Mouse (Mus musculus): ENCODE measurements around the gene Pi4k2a. TPM values are rescaled to one million over a fixed set of nuclear protein-coding genes. Genes with fewer than 3 reads are reported as not detected.

Gene Pi4k2a
- polyA plus RNA-seq, 2 experiments, result 8.6 to 9.1 TPM

DNA sequence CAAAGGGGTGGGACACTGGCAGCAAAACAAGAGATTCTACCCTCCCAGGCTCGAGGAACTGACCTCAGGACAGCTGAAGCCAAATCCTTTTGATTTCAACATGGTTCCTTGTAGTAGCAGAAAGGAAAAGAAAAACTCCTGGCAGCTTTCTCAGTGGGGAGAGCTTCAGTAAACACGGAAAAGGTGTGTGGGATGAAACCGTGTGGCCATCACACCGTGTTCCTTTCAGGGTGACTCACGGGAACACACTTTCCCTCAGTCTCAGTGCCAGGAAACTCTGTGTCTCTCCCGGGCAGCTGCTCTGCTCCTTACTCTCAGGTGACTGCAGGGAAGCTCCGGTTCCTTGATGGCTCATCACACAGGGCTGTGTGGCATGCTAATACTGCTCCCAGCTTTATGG is 31.8 kb upstream of the Pi4k2a start:
- Histone ChIP-seq H3K36me3 (replicated peaks; ENCODE audit: control insufficient read depth, insufficient read depth, low read depth) (no peaks in the 10 kb centered on the region), H3K27ac (no peak overlapping the region)
- WGBS (ENCODE audit: insufficient replicate concordance), result 44% methylated on average over 7 of the region's 7 CpGs

DNA sequence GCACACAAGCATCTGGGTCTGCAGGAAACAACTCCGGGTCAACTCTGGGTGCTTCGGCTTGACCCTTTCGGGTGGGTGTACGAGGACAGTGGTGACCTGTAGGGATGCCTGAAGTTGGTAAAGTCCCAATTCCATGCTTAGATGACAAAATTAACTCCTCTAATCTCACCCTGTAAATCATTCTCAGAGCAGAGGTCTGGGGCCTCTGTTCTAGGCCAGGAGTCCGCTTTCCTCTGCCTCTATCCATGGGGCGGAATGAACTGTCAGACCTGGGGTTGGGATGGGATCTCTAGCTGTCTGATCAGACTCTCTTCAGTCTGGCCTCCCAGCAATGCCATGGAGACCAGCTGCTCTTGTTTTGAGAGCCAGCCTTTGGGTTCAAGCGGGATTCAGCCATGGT is 28.8 kb upstream of the Pi4k2a start:
- Histone ChIP-seq H3K4me1 (replicated peaks; ENCODE audit: control insufficient read depth in 2 of 2, insufficient read depth in 2 of 2, low read length in 1 of 2) (no peaks in the 10 kb centered on the region), H3K4me3 (ENCODE audit: insufficient read depth in 1 of 2, low read depth in 2 of 2, low read length in 2 of 2) (no peak overlapping the region), H3K27me3 (ENCODE audit: control insufficient read depth, insufficient read depth, low read length) (no peaks in the 10 kb centered on the region), H3K9me3 (ENCODE audit: control insufficient read depth, low read length) (no peaks in the 10 kb centered on the region), H3K36me3 (replicated peaks; ENCODE audit: control insufficient read depth, insufficient read depth, low read depth) (no peaks in the 10 kb centered on the region), H3K9ac (replicated peaks) (no peak overlapping the region), H3K27ac (no peak overlapping the region), H3K4me2 (ENCODE audit: low read depth) (no peak overlapping the region)
- ATAC-seq (ENCODE audit: insufficient read depth) (peak; percentile 50; the same call in 1 of the 2 replicates), DNase-seq (ENCODE audit: low read depth in 3 of 3, low spot score in 3 of 3) (no peak)
- TF ChIP-seq CTCF (IDR thresholded peaks at IDR 0.05; ENCODE audit: low read depth) (no peak), EP300 (IDR thresholded peaks at IDR 0.05; ENCODE audit: low read depth) (no peak)
- 71% methylated on average over 7 of the region's 7 CpGs for WGBS (ENCODE audit: insufficient replicate concordance)

More for the DNA sequence above, 31.8 kb upstream of the Pi4k2a start:
- Histone ChIP-seq H3K27me3 (ENCODE audit: control insufficient read depth, insufficient read depth, low read length) (no peaks in the 10 kb centered on the region), H3K4me2 (ENCODE audit: low read depth) (no peak overlapping the region), H3K4me1 (replicated peaks; ENCODE audit: control insufficient read depth in 2 of 2, insufficient read depth in 2 of 2, low read length in 1 of 2) (no peaks in the 10 kb centered on the region), H3K9ac (replicated peaks) (no peak overlapping the region), H3K4me3 (ENCODE audit: insufficient read depth in 1 of 2, low read depth in 2 of 2, low read length in 2 of 2) (no peak overlapping the region), H3K9me3 (ENCODE audit: control insufficient read depth, low read length) (no peaks in the 10 kb centered on the region)
- DNase-seq (ENCODE audit: low read depth in 3 of 3, low spot score in 3 of 3) (no peak), ATAC-seq (ENCODE audit: insufficient read depth) (no peak)
- TF ChIP-seq EP300 (IDR thresholded peaks at IDR 0.05; ENCODE audit: low read depth), result no peak
- no peak for TF ChIP-seq CTCF (IDR thresholded peaks at IDR 0.05; ENCODE audit: low read depth)

DNA sequence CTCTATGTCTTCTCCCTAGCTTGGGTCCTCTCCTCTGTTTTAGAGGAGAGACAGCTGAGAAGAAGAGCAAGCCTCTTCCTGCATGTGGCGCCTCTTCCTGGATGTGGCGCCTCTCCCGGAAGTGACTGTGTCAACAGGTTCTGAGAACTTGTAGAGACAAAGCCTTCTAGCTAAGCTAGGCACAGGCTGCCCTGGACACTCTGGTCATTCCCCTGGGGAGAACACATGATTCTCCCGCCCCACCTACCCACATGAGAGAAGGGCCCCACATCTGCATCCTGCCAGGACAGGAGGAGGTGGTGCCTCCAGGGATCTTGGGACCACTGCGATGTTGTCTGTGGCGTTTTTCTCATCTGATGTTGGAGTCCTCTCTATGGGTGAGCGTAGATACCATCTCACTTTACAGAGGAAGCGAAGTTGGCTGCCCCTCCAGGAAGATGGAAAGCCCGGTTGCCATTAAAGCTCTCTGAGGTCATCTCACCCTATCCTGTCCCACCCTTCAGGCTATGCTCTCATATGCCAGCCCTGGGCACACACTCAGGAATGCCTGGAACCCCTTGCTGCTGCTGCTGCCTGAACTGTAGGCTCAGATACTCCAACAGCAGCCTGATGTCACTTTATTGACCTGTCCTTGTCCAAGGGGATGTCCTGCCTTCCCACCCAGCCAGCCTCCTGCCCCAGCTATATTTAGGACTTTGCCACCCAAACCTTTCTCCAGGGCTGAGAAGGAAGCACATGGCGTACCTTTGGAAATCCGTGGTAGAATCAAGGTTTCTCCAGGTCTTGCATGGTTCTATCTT is 21.6 kb upstream of the Pi4k2a start:
- Histone ChIP-seq H3K9ac (replicated peaks) (no peak overlapping the region), H3K4me2 (ENCODE audit: low read depth) (no peak overlapping the region), H3K4me3 (ENCODE audit: insufficient read depth in 1 of 2, low read depth in 2 of 2, low read length in 2 of 2) (no peak overlapping the region), H3K4me1 (replicated peaks; ENCODE audit: control insufficient read depth in 2 of 2, insufficient read depth in 2 of 2, low read length in 1 of 2) (peaks cover 0 to 6% of the 10 kb centered on the region in 2 experiments; a peak in 2 of 4 replicates), H3K36me3 (replicated peaks; ENCODE audit: control insufficient read depth, insufficient read depth, low read depth) (no peaks in the 10 kb centered on the region), H3K9me3 (ENCODE audit: control insufficient read depth, low read length) (no peaks in the 10 kb centered on the region), H3K27ac (no peak overlapping the region), H3K27me3 (ENCODE audit: control insufficient read depth, insufficient read depth, low read length) (no peaks in the 10 kb centered on the region)
- no peak for TF ChIP-seq CTCF (IDR thresholded peaks at IDR 0.05; ENCODE audit: low read depth)
- no peak for TF ChIP-seq EP300 (IDR thresholded peaks at IDR 0.05; ENCODE audit: low read depth)
- DNase-seq (ENCODE audit: low read depth in 3 of 3, low spot score in 3 of 3) (no peak), ATAC-seq (ENCODE audit: insufficient read depth) (no peak)
- 56% methylated on average over 11 of the region's 11 CpGs for WGBS (ENCODE audit: insufficient replicate concordance)

DNA sequence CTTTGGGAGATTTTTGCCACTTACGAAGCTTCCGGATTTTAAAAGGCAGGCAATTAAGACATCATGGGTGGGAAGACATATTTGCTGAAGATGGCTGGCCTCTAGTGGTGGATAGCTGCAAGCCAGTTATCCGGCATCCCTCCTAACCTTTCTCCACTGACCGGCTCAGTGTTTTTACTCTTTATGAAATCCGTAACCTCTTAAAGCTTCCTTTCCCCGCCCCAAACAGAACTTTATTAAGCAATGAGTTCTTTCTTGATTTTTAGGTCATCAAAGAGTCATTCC is 21.1 kb upstream of the Pi4k2a start:
- H3K27me3 ChIP-seq (ENCODE audit: control insufficient read depth, insufficient read depth, low read length), result no peaks in the 10 kb centered on the region
- H3K4me2 ChIP-seq (ENCODE audit: low read depth), result no peak overlapping the region
- no peaks in the 10 kb centered on the region for H3K9me3 ChIP-seq (ENCODE audit: control insufficient read depth, low read length)
- DNase-seq (ENCODE audit: low read depth in 3 of 3, low spot score in 3 of 3), result no peak
- H3K4me1 ChIP-seq (replicated peaks; ENCODE audit: control insufficient read depth in 2 of 2, insufficient read depth in 2 of 2, low read length in 1 of 2), result peaks cover 0 to 6% of the 10 kb centered on the region in 2 experiments; a peak in 2 of 4 replicates
- H3K4me3 ChIP-seq (ENCODE audit: insufficient read depth in 1 of 2, low read depth in 2 of 2, low read length in 2 of 2), result no peak overlapping the region
- no peak overlapping the region for H3K9ac ChIP-seq (replicated peaks)
- WGBS (ENCODE audit: insufficient replicate concordance), result 65% methylated on average over 6 of the region's 6 CpGs
- no peak overlapping the region for H3K27ac ChIP-seq
- ATAC-seq (ENCODE audit: insufficient read depth), result no peak
- no peaks in the 10 kb centered on the region for H3K36me3 ChIP-seq (replicated peaks; ENCODE audit: control insufficient read depth, insufficient read depth, low read depth)
- TF ChIP-seq EP300 (IDR thresholded peaks at IDR 0.05; ENCODE audit: low read depth) (no peak), CTCF (IDR thresholded peaks at IDR 0.05; ENCODE audit: low read depth) (peak; percentile 19; the same call in 1 of the 2 replicates)

DNA sequence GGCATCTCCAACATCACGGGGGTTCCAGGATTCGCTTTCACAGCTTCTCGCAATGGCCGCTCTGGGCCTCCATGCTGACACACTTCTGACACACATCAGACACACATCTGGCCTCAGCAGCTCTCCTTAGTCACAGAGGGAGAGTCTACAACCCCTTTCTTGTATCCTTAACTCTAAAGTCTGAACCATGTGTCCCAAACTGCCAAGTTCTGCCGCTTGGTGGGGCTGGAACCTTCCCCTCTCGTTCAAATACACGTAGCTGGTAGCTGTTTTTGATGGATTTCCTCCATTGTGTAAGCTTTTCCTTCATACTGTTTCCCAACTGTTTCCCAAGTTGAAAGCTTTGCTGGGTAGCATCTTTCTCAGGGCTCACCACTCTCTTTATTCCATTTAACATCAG is 19.0 kb upstream of the Pi4k2a start:
- Histone ChIP-seq H3K4me3 (ENCODE audit: insufficient read depth in 1 of 2, low read depth in 2 of 2, low read length in 2 of 2) (no peak overlapping the region), H3K4me2 (ENCODE audit: low read depth) (no peak overlapping the region), H3K4me1 (replicated peaks; ENCODE audit: control insufficient read depth in 2 of 2, insufficient read depth in 2 of 2, low read length in 1 of 2) (peaks cover 0 to 6% of the 10 kb centered on the region in 2 experiments; a peak in 2 of 4 replicates), H3K9me3 (ENCODE audit: control insufficient read depth, low read length) (no peaks in the 10 kb centered on the region), H3K27ac (no peak overlapping the region), H3K36me3 (replicated peaks; ENCODE audit: control insufficient read depth, insufficient read depth, low read depth) (no peaks in the 10 kb centered on the region), H3K27me3 (ENCODE audit: control insufficient read depth, insufficient read depth, low read length) (no peaks in the 10 kb centered on the region), H3K9ac (replicated peaks) (no peak overlapping the region)
- no peak for ATAC-seq (ENCODE audit: insufficient read depth)
- WGBS (ENCODE audit: insufficient replicate concordance), result 66% methylated on average over 7 of the region's 7 CpGs
- DNase-seq (ENCODE audit: low read depth in 3 of 3, low spot score in 3 of 3), result no peak
- TF ChIP-seq EP300 (IDR thresholded peaks at IDR 0.05; ENCODE audit: low read depth) (no peak), CTCF (IDR thresholded peaks at IDR 0.05; ENCODE audit: low read depth) (no peak; the same call in 1 of the 2 replicates)
